17 mouse cellular contexts compared by ENCODE assay signal in genomic region chr2:160353581-160353980, GRCm38 (mm10). TPM values are rescaled to one million over a fixed set of nuclear protein-coding genes. Genes with fewer than 3 reads are reported as not detected.
DNase-seq lines count a peak whose midpoint lies in the region; ATAC-seq and TF ChIP-seq lines count a peak whose summit lies in the region.
"Had no signal": no experiment of that assay in that cellular context is flagged by ENCODE, and none has a peak within 500 bp of the region (broad histone marks: within the 10 kb centered on the region; RNA-seq: fewer than 3 reads in every experiment).

No protein-coding gene starts in this region.

- H3K9ac ChIP-seq in embryonic facial prominence, embryonic 12.5 days: no peak overlapping the region
- H3K9ac ChIP-seq: forebrain, embryonic 13.5 days; liver, embryonic 14.5 days; midbrain, embryonic 13.5 days had no signal

- peak overlapping the region; percentile 11; the same call in 1 of the 2 replicates for H3K27ac ChIP-seq in embryonic facial prominence, embryonic 12.5 days
- 0 out of 2 replicates have a peak overlapping the region, but pooled peaks have one; percentile 9 for H3K27ac ChIP-seq in limb, embryonic 10.5 days
- no peak overlapping the region for H3K27ac ChIP-seq in thymus, adult 2 months (ENCODE audit: control insufficient read depth, insufficient read depth, low read length)
- H3K27ac ChIP-seq: forebrain, embryonic 13.5 days; hindbrain, embryonic 10.5 days; liver, embryonic 14.5 days; midbrain, embryonic 13.5 days had no signal

- no peak overlapping the region for H3K4me3 ChIP-seq in embryonic facial prominence, embryonic 12.5 days
- no peak overlapping the region for H3K4me3 ChIP-seq in limb, embryonic 10.5 days
- no peak overlapping the region for H3K4me3 ChIP-seq in thymus, adult 2 months (ENCODE audit: control insufficient read depth, insufficient read depth, low read length)
- H3K4me3 ChIP-seq: forebrain, embryonic 13.5 days; hindbrain, embryonic 10.5 days; midbrain, embryonic 13.5 days had no signal

- no peak for ATAC-seq in embryonic facial prominence, embryonic 12.5 days (ENCODE audit: insufficient number of reproducible peaks, insufficient read depth, low FRiP score, low TSS enrichment)
- ATAC-seq: forebrain, embryonic 13.5 days; midbrain, embryonic 13.5 days had no signal

- no peaks in the 10 kb centered on the region for H3K36me3 ChIP-seq in embryonic facial prominence, embryonic 12.5 days
- H3K36me3 ChIP-seq in limb, embryonic 10.5 days: no peaks in the 10 kb centered on the region
- no peaks in the 10 kb centered on the region for H3K36me3 ChIP-seq in thymus, adult 2 months (ENCODE audit: control insufficient read depth, insufficient read depth, low read length)
- H3K36me3 ChIP-seq: G1E; hindbrain, embryonic 10.5 days; midbrain, embryonic 13.5 days had no signal

- H3K9me3 ChIP-seq in embryonic facial prominence, embryonic 12.5 days: no peaks in the 10 kb centered on the region
- no peaks in the 10 kb centered on the region for H3K9me3 ChIP-seq in limb, embryonic 10.5 days (replicated peaks)
- H3K9me3 ChIP-seq: forebrain, embryonic 13.5 days; hindbrain, embryonic 10.5 days; midbrain, embryonic 13.5 days had no signal

- H3K27me3 ChIP-seq in embryonic facial prominence, embryonic 12.5 days: peaks cover 20% of the 10 kb centered on the region
- H3K27me3 ChIP-seq in limb, embryonic 10.5 days (ENCODE audit: low read depth, poor library complexity, severe bottlenecking): peaks cover 36% of the 10 kb centered on the region
- peaks cover 1% of the 10 kb centered on the region; the same call in 1 of the 2 replicates for H3K27me3 ChIP-seq in thymus, adult 2 months (ENCODE audit: control insufficient read depth, insufficient read depth, low read length)

- DNase-seq in layer of hippocampus, adult 9-11 months: peak; percentile 14
- no peak for DNase-seq in layer of hippocampus, adult 8-10 months (ENCODE audit: low spot score in 2 of 2)
- DNase-seq in 3T3-L1 (ENCODE audit: low read depth, low spot score): peak; percentile 6
- DNase-seq in limb, embryonic 10.5 days (ENCODE audit: low spot score): no peak
- DNase-seq in thymus, adult 2 months: no peak
- DNase-seq in gastrocnemius, postnatal 4 days (ENCODE audit: low spot score in 2 of 2): no peak
- no peak for DNase-seq in thymus, adult 18-20 months
- DNase-seq: adrenal gland, postnatal 25 days; cerebellum, postnatal 10 days; kidney, adult 18-20 months had no signal

- 38% methylated on average over 2 of the region's 2 CpGs for WGBS in embryonic facial prominence, embryonic 12.5 days
- 44% methylated on average over 2 of the region's 2 CpGs for WGBS in limb, embryonic 10.5 days
- WGBS in thymus, adult 2 months: 49% methylated on average over 2 of the region's 2 CpGs

- TF ChIP-seq CTCF in thymus, adult 2 months (IDR thresholded peaks at IDR 0.05; ENCODE audit: borderline replicate concordance, control insufficient read depth, extremely low read depth, insufficient read depth, low read length, poor library complexity): no peak

- H3K4me1 ChIP-seq in embryonic facial prominence, embryonic 12.5 days: peaks cover 9% of the 10 kb centered on the region; the same call in 1 of the 2 replicates
- peaks cover 60% of the 10 kb centered on the region for H3K4me1 ChIP-seq in limb, embryonic 10.5 days
- H3K4me1 ChIP-seq in thymus, adult 2 months (replicated peaks; ENCODE audit: control insufficient read depth, insufficient read depth, low read length): no peaks in the 10 kb centered on the region
- H3K4me1 ChIP-seq: forebrain, embryonic 13.5 days had no signal

- TF ChIP-seq POLR2A in thymus, adult 2 months (IDR thresholded peaks at IDR 0.05; ENCODE audit: control insufficient read depth, extremely low read depth, insufficient read depth, low read length, poor library complexity): no peak

- no peak overlapping the region for H3K4me2 ChIP-seq in embryonic facial prominence, embryonic 12.5 days (replicated peaks)
- H3K4me2 ChIP-seq: forebrain, embryonic 13.5 days; midbrain, embryonic 13.5 days had no signal

RNA-seq across cellular contexts. Expression of gene Mafb, which starts 13.3 kb away (rescaled TPM):
- 10 to 100 TPM in 3 of 4 experiments, 1 to 10 TPM in 1; 9.9 to 35.1 (median 22.1) TPM for total RNA-seq in layer of hippocampus, adult 8-10 months (2022)
- 15.4 and 16.7 TPM in 2 replicates for polyA plus RNA-seq in embryonic facial prominence, embryonic 12.5 days (2016; fragmentation: Nextera tagmentation; extraction: Ambion mirVana)
- 2.2 and 4.2 TPM in 2 replicates for polyA plus RNA-seq in limb, embryonic 10.5 days (2016; fragmentation: Nextera tagmentation; extraction: Ambion mirVana)
- polyA plus RNA-seq in thymus, adult 2 months (2012; rRNA removed): 18.3 and 22.3 TPM in 2 replicates
- total RNA-seq in gastrocnemius, postnatal 4 days (2021): 10 to 100 TPM; 21.5 to 23.7 TPM
- polyA plus RNA-seq: G1E had no signal

RNA-seq across cellular contexts. Expression of gene Gm826, which starts 19.6 kb away (rescaled TPM):
- under 1 TPM in 3 of 4 experiments, not detected in 1; 0.41 to 0.49 (median 0.43) TPM for total RNA-seq in layer of hippocampus, adult 8-10 months (2022)
- polyA plus RNA-seq in embryonic facial prominence, embryonic 12.5 days (2016; fragmentation: Nextera tagmentation; extraction: Ambion mirVana): 0.39 TPM in 1 of 2 replicates, not detected in the other
- polyA plus RNA-seq in limb, embryonic 10.5 days (2016; fragmentation: Nextera tagmentation; extraction: Ambion mirVana): 0.28 TPM in 1 of 2 replicates, not detected in the other
- polyA plus RNA-seq in thymus, adult 2 months (2012; rRNA removed): 0.29 and 0.44 TPM in 2 replicates
- under 1 TPM in 1 of 2 experiments, not detected in 1; 0.73 TPM for total RNA-seq in gastrocnemius, postnatal 4 days (2021)
- total RNA-seq: G1E; left cerebral cortex, postnatal 36 days had no signal
- polyA plus RNA-seq: forebrain, embryonic 13.5 days; G1E; midbrain, embryonic 13.5 days had no signal

Comparison
In these comparisons a context has a peak if more than half of its experiments do, and no peak if none do; other contexts are left out.
1. DNase-seq: peak in layer of hippocampus, adult 9-11 months (single experiment) and 3T3-L1 (single experiment); none in layer of hippocampus, adult 8-10 months (0 of 2), limb, embryonic 10.5 days (single experiment), thymus, adult 2 months (single experiment), gastrocnemius, postnatal 4 days (0 of 2) and thymus, adult 18-20 months (0 of 2).